Mouse (Mus musculus) forebrain, embryonic 10.5 days (tissue): ENCODE results near the gene Zc3h12c. TPM values are rescaled to one million over a fixed set of nuclear protein-coding genes. Genes with fewer than 3 reads are reported as not detected.

Experiments used
- DNase-seq: peaks from one replicate; pipeline ENCODE4 v3.0.0-alpha.2; 2017; ENCODE audit warnings: low spot score; ENCODE audit errors: extremely low spot score
- H3K27ac ChIP-seq: fragments of 300-500 bp; sonication (generic); 2 replicates; pipeline ENCODE4 v1.5.1; 2016; ENCODE audit warnings: mild to moderate bottlenecking
- H3K27me3 ChIP-seq: fragments of 300-500 bp; sonication (generic); 2 replicates; pipeline ENCODE4 v1.6.1; 2016; ENCODE audit warnings: mild to moderate bottlenecking; ENCODE audit not compliant: poor library complexity, severe bottlenecking
- H3K36me3 ChIP-seq: fragments of 300-500 bp; sonication (generic); replicated peaks from 2 replicates; pipeline ENCODE4 v1.6.1; 2016; ENCODE audit warnings: mild to moderate bottlenecking, moderate library complexity
- H3K4me1 ChIP-seq: fragments of 300-500 bp; sonication (generic); 2 replicates; pipeline ENCODE4 v1.6.1; 2016
- H3K4me3 ChIP-seq: fragments of 300-500 bp; sonication (generic); 2 replicates; pipeline ENCODE4 v1.5.1; 2016; ENCODE audit warnings: mild to moderate bottlenecking, moderate library complexity
- H3K9me3 ChIP-seq: fragments of 300-500 bp; sonication (generic); 2 replicates; pipeline ENCODE4 v1.6.1; 2016; ENCODE audit warnings: mild to moderate bottlenecking, moderate library complexity
- WGBS: fragments of 180-500 bp; shearing (Covaris S2); methylation state at CpG from one replicate; pipeline ENCODE4 v1.1.7; 2016; 5-methylcytosine and 5-hydroxymethylcytosine counted together
- polyA plus RNA-seq: library from polyadenylated mRNA; unstranded; fragments of >200 nt; fragmentation: Nextera tagmentation; extraction: Ambion mirVana; gene quantifications from 2 replicates; pipeline ENCODE4 v1.2.1, GENCODE M21; 2016

The Zc3h12c gene
- polyA plus RNA-seq, 1 experiment from 2014 or later: 6.0 TPM

- WGBS: 90% methylated on average over 6 of the region's 6 CpGs
- Histone ChIP-seq H3K4me1 (no peaks in the 10 kb centered on the region), H3K27ac (no peak overlapping the region), H3K27me3 (no peaks in the 10 kb centered on the region), H3K9me3 (peaks cover 3% of the 10 kb centered on the region; the same call in 1 of the 2 replicates), H3K4me3 (no peak overlapping the region), H3K36me3 (no peaks in the 10 kb centered on the region)
- no peak for DNase-seq
Observed at GRCm38 (mm10) chr9:52180851-52181250, 12.5 kb upstream of the Zc3h12c start.

- no peak for DNase-seq
- Histone ChIP-seq H3K27me3 (peaks cover 11% of the 10 kb centered on the region), H3K9me3 (no peaks in the 10 kb centered on the region), H3K4me3 (no peak overlapping the region), H3K36me3 (no peaks in the 10 kb centered on the region), H3K4me1 (no peaks in the 10 kb centered on the region), H3K27ac (no peak overlapping the region)
- WGBS: 92% methylated on average over 4 of the region's 4 CpGs
Observed at GRCm38 (mm10) chr9:52175257-52175859, 7.0 kb upstream of the Zc3h12c start.

GRCm38 (mm10) chr9:52174671-52175111, 6.3 kb upstream of the Zc3h12c start:
- WGBS: 83% methylated on average over 4 of the region's 4 CpGs
- H3K9me3 ChIP-seq: no peaks in the 10 kb centered on the region
- no peak overlapping the region for H3K27ac ChIP-seq
- H3K4me1 ChIP-seq: no peaks in the 10 kb centered on the region
- no peak for DNase-seq
- H3K27me3 ChIP-seq: peaks cover 17% of the 10 kb centered on the region
- H3K36me3 ChIP-seq: no peaks in the 10 kb centered on the region
- H3K4me3 ChIP-seq: no peak overlapping the region

- WGBS: 96% methylated on average over 2 of the region's 2 CpGs
- Histone ChIP-seq H3K27ac (no peak overlapping the region), H3K9me3 (no peaks in the 10 kb centered on the region), H3K27me3 (peaks cover 24% of the 10 kb centered on the region), H3K36me3 (no peaks in the 10 kb centered on the region), H3K4me3 (no peak overlapping the region), H3K4me1 (peaks cover 5% of the 10 kb centered on the region)
- DNase-seq: no peak
Observed at GRCm38 (mm10) chr9:52173937-52174336, 5.6 kb upstream of the Zc3h12c start.

GRCm38 (mm10) chr9:52172550-52172949, 4.2 kb upstream of the Zc3h12c start:
- no peaks in the 10 kb centered on the region for H3K9me3 ChIP-seq
- peaks cover 24% of the 10 kb centered on the region for H3K27me3 ChIP-seq
- H3K4me1 ChIP-seq: peaks cover 9% of the 10 kb centered on the region
- H3K36me3 ChIP-seq: no peaks in the 10 kb centered on the region
- H3K27ac ChIP-seq: no peak overlapping the region
- WGBS: 82% methylated on average over 7 of the region's 7 CpGs
- DNase-seq: no peak
- H3K4me3 ChIP-seq: no peak overlapping the region

- no peak overlapping the region for H3K27ac ChIP-seq
- DNase-seq: no peak
- no peak overlapping the region for H3K4me3 ChIP-seq
- no peaks in the 10 kb centered on the region for H3K36me3 ChIP-seq
- H3K27me3 ChIP-seq: peaks cover 24% of the 10 kb centered on the region
- H3K9me3 ChIP-seq: no peaks in the 10 kb centered on the region
- 91% methylated on average over 6 of the region's 6 CpGs for whole genome bisulfite sequencing
- peaks cover 21% of the 10 kb centered on the region for H3K4me1 ChIP-seq
Observed at GRCm38 (mm10) chr9:52170671-52171070, 2.3 kb upstream of the Zc3h12c start.

GRCm38 (mm10) chr9:52170131-52170530, 1.8 kb upstream of the Zc3h12c start:
- H3K4me1 ChIP-seq: peaks cover 23% of the 10 kb centered on the region
- H3K4me3 ChIP-seq: no peak overlapping the region
- no peak for DNase-seq
- H3K27ac ChIP-seq: no peak overlapping the region
- H3K36me3 ChIP-seq: no peaks in the 10 kb centered on the region
- H3K9me3 ChIP-seq: no peaks in the 10 kb centered on the region
- 80% methylated on average over 3 of the region's 3 CpGs for WGBS
- peaks cover 24% of the 10 kb centered on the region for H3K27me3 ChIP-seq

- peaks cover 28% of the 10 kb centered on the region for H3K4me1 ChIP-seq
- H3K27ac ChIP-seq: peak overlapping the region; percentile 99
- H3K9me3 ChIP-seq: no peaks in the 10 kb centered on the region
- H3K4me3 ChIP-seq: peak overlapping the region; percentile 95
- WGBS: 1% methylated on average over 34 of the region's 34 CpGs
- DNase-seq: peak; percentile 83
- H3K36me3 ChIP-seq: no peaks in the 10 kb centered on the region
- H3K27me3 ChIP-seq: peaks cover 24% of the 10 kb centered on the region
Observed at GRCm38 (mm10) chr9:52168686-52169270, 406 bp upstream of the Zc3h12c start.

- DNase-seq: no peak
- peaks cover 28% of the 10 kb centered on the region for H3K4me1 ChIP-seq
- WGBS: 5% methylated on average over 8 of the region's 8 CpGs
- peak overlapping the region; percentile 95 for H3K4me3 ChIP-seq
- peaks cover 24% of the 10 kb centered on the region for H3K27me3 ChIP-seq
- no peaks in the 10 kb centered on the region for H3K9me3 ChIP-seq
- H3K36me3 ChIP-seq: peaks cover 5% of the 10 kb centered on the region
- H3K27ac ChIP-seq: peak overlapping the region; percentile 99
Observed at GRCm38 (mm10) chr9:52167506-52167862, 888 bp downstream of the Zc3h12c start.

- Histone ChIP-seq H3K27me3 (peaks cover 24% of the 10 kb centered on the region), H3K36me3 (peaks cover 9% of the 10 kb centered on the region), H3K4me1 (peaks cover 28% of the 10 kb centered on the region), H3K9me3 (no peaks in the 10 kb centered on the region), H3K27ac (peak overlapping the region; percentile 99), H3K4me3 (peak overlapping the region; percentile 95)
- WGBS: 19% methylated on average over 3 of the region's 3 CpGs
- DNase-seq: no peak
Observed at GRCm38 (mm10) chr9:52167084-52167483, 1.3 kb downstream of the Zc3h12c start.

GRCm38 (mm10) chr9:52165706-52166090, 2.7 kb downstream of the Zc3h12c start:
- peaks cover 18% of the 10 kb centered on the region for H3K36me3 ChIP-seq
- no peak overlapping the region for H3K27ac ChIP-seq
- H3K4me3 ChIP-seq: no peak overlapping the region
- no peak for DNase-seq
- 96% methylated on average over 3 of the region's 3 CpGs for WGBS
- H3K27me3 ChIP-seq: peaks cover 17% of the 10 kb centered on the region
- peaks cover 28% of the 10 kb centered on the region for H3K4me1 ChIP-seq
- peaks cover 4% of the 10 kb centered on the region; the same call in 1 of the 2 replicates for H3K9me3 ChIP-seq

GRCm38 (mm10) chr9:52165076-52165705, 3.2 kb downstream of the Zc3h12c start:
- peaks cover 28% of the 10 kb centered on the region for H3K4me1 ChIP-seq
- H3K36me3 ChIP-seq: peaks cover 19% of the 10 kb centered on the region
- DNase-seq: no peak
- peaks cover 12% of the 10 kb centered on the region for H3K27me3 ChIP-seq
- no peak overlapping the region for H3K4me3 ChIP-seq
- H3K27ac ChIP-seq: no peak overlapping the region
- WGBS: 88% methylated on average over 13 of the region's 13 CpGs
- peaks cover 5% of the 10 kb centered on the region; the same call in 1 of the 2 replicates for H3K9me3 ChIP-seq

GRCm38 (mm10) chr9:52160512-52160911, 7.9 kb downstream of the Zc3h12c start:
- H3K4me3 ChIP-seq: no peak overlapping the region
- peaks cover 19% of the 10 kb centered on the region for H3K36me3 ChIP-seq
- H3K27me3 ChIP-seq: no peaks in the 10 kb centered on the region
- peaks cover 5% of the 10 kb centered on the region; the same call in 1 of the 2 replicates for H3K9me3 ChIP-seq
- DNase-seq: no peak
- peaks cover 11% of the 10 kb centered on the region for H3K4me1 ChIP-seq
- H3K27ac ChIP-seq: no peak overlapping the region
- WGBS: 71% methylated on average over 1 of the region's 1 CpGs
